Comparison of ENCODE assay signal across 17 mouse cellular contexts in genomic region chr4:125172736-125173135, GRCm38 (mm10).
"Had no signal": no experiment of that assay in that cellular context is flagged by ENCODE, and none has a peak within 500 bp of the region (broad histone marks: within the 10 kb centered on the region; RNA-seq: fewer than 3 reads in every experiment).

No protein-coding gene starts in this region.

- H3K4me3 ChIP-seq: intestine, embryonic 15.5 days; liver, embryonic 13.5 days; midbrain, embryonic 12.5 days; midbrain, embryonic 15.5 days; neural tube, embryonic 13.5 days; stomach, embryonic 15.5 days had no signal

- ATAC-seq: intestine, embryonic 15.5 days; midbrain, embryonic 15.5 days had no signal

- H3K27me3 ChIP-seq: intestine, embryonic 15.5 days; liver, embryonic 13.5 days; midbrain, embryonic 15.5 days had no signal

- H3K36me3 ChIP-seq: intestine, embryonic 15.5 days; liver, embryonic 13.5 days; midbrain, embryonic 12.5 days; midbrain, embryonic 15.5 days; neural tube, embryonic 13.5 days; stomach, embryonic 15.5 days had no signal

- DNase-seq: kidney, adult 11 months; kidney, adult 8-10 months; kidney, postnatal 14 days; kidney, postnatal 4 days; liver, embryonic 13.5 days; lung, adult 2 months; lung, postnatal 14 days; lung, postnatal 4 days; retina, postnatal 1 day; spleen, adult 18-20 months; thymus, adult 18-20 months; thymus, postnatal 36 days had no signal

- H3K9me3 ChIP-seq: intestine, embryonic 15.5 days; liver, embryonic 13.5 days; midbrain, embryonic 12.5 days; midbrain, embryonic 15.5 days; neural tube, embryonic 13.5 days; stomach, embryonic 15.5 days had no signal
